Mouse (Mus musculus) lung, postnatal 0 days (tissue): ENCODE measurements at regions not wholly inside any gene's neighbourhood (a gene's known extent, or its start where the extent isn't known, plus 50 kb on each side); places are given as distances from the start of the nearest gene placed in this dataset.

ENCODE experiments used
- CTCF ChIP-seq: IDR thresholded peaks from 2 replicates; pipeline ENCODE4 v1.5.1; 2016; ENCODE audit warnings: antibody characterized with exemption, mild to moderate bottlenecking
- EP300 ChIP-seq: IDR thresholded peaks from 2 replicates; pipeline ENCODE4 v1.6.1; 2016; ENCODE audit warnings: antibody characterized with exemption, mild to moderate bottlenecking, control low read depth

DNA sequence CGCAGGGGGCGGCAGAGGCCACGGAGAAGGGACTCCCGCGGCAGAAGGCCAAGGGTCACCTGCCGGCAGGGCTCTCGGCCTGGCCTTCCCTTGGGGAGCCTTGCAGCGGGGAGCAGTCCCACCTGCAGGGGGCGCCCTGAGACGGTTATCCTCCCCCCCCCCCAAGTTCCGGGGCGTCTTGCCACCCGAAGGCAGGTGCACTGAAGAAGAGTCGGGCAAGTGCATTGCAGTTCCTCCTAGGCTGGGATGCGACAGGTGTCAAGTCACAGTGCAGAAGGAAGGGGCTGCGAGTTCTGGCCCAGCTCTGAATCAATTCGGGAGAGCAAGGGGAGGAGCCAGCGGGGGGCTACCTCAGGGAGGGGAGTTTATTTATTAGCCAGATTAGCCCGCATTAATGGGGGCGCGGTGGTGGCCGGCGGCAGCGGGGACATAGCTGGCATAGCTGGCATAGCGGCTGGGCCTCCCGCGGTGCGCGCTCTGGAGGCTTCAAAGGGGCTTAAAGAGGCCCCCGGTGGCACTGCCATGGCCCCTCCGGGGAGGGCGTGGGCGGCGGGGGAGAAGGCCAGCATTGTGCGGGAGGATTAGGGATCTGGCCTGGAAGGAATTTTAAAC lies 71.9 kb upstream of the 1600014C23Rik start:
- peak; percentile 60 for TF ChIP-seq CTCF
- TF ChIP-seq EP300 = no peak
